33 mouse cellular contexts compared by ENCODE assay signal in genomic region chr6:120085832-120086231, GRCm38 (mm10). TPM values are rescaled to one million over a fixed set of nuclear protein-coding genes. Genes with fewer than 3 reads are reported as not detected.
"Had no signal": no experiment of that assay in that cellular context is flagged by ENCODE, and none has a peak within 500 bp of the region (broad histone marks: within the 10 kb centered on the region; RNA-seq: fewer than 3 reads in every experiment).

No protein-coding gene starts in this region.

- H3K4me1 ChIP-seq: heart, embryonic 13.5 days; heart, embryonic 15.5 days; hindbrain, embryonic 10.5 days; hindbrain, embryonic 12.5 days; intestine, embryonic 15.5 days had no signal

- ATAC-seq: hindbrain, postnatal 0 days; inflammation-experienced regulatory T-cells, adult 6 months; intestine, embryonic 15.5 days; intestine, postnatal 0 days; liver, embryonic 12.5 days had no signal

- H3K9me3 ChIP-seq: heart, embryonic 13.5 days; heart, embryonic 15.5 days; hindbrain, embryonic 10.5 days; hindbrain, embryonic 12.5 days; intestine, embryonic 15.5 days; limb, embryonic 13.5 days; limb, embryonic 15.5 days; liver, embryonic 12.5 days had no signal

- H3K9ac ChIP-seq: heart, embryonic 13.5 days; heart, embryonic 15.5 days; hindbrain, embryonic 12.5 days; hindbrain, embryonic 14.5 days; intestine, embryonic 15.5 days; limb, embryonic 13.5 days; limb, embryonic 15.5 days; liver, embryonic 12.5 days; liver, embryonic 14.5 days had no signal

- H3K36me3 ChIP-seq: heart, embryonic 13.5 days; heart, embryonic 15.5 days; hindbrain, embryonic 10.5 days; hindbrain, embryonic 12.5 days; intestine, embryonic 15.5 days; limb, embryonic 13.5 days; limb, embryonic 15.5 days; liver, embryonic 12.5 days had no signal

- H3K27ac ChIP-seq: heart, adult 2 months; heart, embryonic 13.5 days; heart, embryonic 15.5 days; hindbrain, embryonic 10.5 days; hindbrain, embryonic 12.5 days; hindbrain, embryonic 14.5 days; hindbrain, postnatal 0 days; intestine, embryonic 15.5 days; layer of hippocampus, adult 2 months; limb, embryonic 13.5 days; limb, embryonic 15.5 days; liver, embryonic 12.5 days; liver, embryonic 14.5 days had no signal

- H3K4me3 ChIP-seq: heart, adult 2 months; heart, embryonic 13.5 days; heart, embryonic 15.5 days; hindbrain, embryonic 10.5 days; hindbrain, embryonic 12.5 days; intestine, embryonic 15.5 days; layer of hippocampus, adult 2 months; limb, embryonic 13.5 days; limb, embryonic 15.5 days; liver, embryonic 12.5 days had no signal

- H3K27me3 ChIP-seq: heart, embryonic 13.5 days; heart, embryonic 15.5 days; hindbrain, embryonic 12.5 days; intestine, embryonic 15.5 days; limb, embryonic 13.5 days; limb, embryonic 15.5 days; liver, embryonic 12.5 days had no signal

- H3K4me2 ChIP-seq: heart, embryonic 11.5 days; heart, embryonic 13.5 days; heart, embryonic 15.5 days; hindbrain, embryonic 12.5 days; hindbrain, embryonic 14.5 days; intestine, embryonic 15.5 days; limb, embryonic 13.5 days; limb, embryonic 15.5 days; liver, embryonic 12.5 days had no signal

- DNase-seq: gastrocnemius, postnatal 14 days; gastrocnemius, postnatal 36 days; heart, adult 11 months; heart, adult 2 months; heart, postnatal 4 days; kidney, adult 18-20 months; kidney, adult 8-10 months; kidney, postnatal 10 days; kidney, postnatal 25 days; kidney, postnatal 4 days; left cerebral cortex, postnatal 4 days had no signal

RNA-seq across cellular contexts. Expression of gene Ninj2, which starts 7.3 kb away (rescaled TPM):
- total RNA-seq: gastrocnemius, adult 18-20 months; gastrocnemius, adult 8-10 months; gastrocnemius, postnatal 14 days; gastrocnemius, postnatal 36 days; heart, adult 2 months; heart, postnatal 25 days; heart, postnatal 4 days; hindbrain, postnatal 0 days; left cerebral cortex, postnatal 4 days; liver, adult 2 months had no signal
- polyA plus RNA-seq: heart, adult 2 months; heart, embryonic 11.5 days; heart, embryonic 13.5 days; heart, postnatal 0 days; hindbrain, embryonic 10.5 days; hindbrain, embryonic 12.5 days; hindbrain, embryonic 14.5 days; hindbrain, postnatal 0 days; intestine, embryonic 15.5 days; intestine, postnatal 0 days; kidney, embryonic 14.5 days; limb, embryonic 11.5 days; liver, adult 2 months; liver, embryonic 12.5 days had no signal
